Mouse (Mus musculus): ENCODE results near the gene Nktr.

The Nktr gene

GRCm38 (mm10) chr9:121707801-121708200 lies 11.2 kb upstream of the Nktr start:
- in situ Hi-C loops (cut with MboI, MseI), result loop anchor here (10.0 kb wide), 1 partner anchor 147 kb away; the partner anchor contains the start of gene Higd1a

- in situ Hi-C loops (cut with MboI, MseI), result loop anchor here (10.0 kb wide), 1 partner anchor 146 kb away; the partner anchor contains the start of gene Higd1a
These were observed 10.2 kb upstream of the Nktr start for GRCm38 (mm10) chr9:121708506-121709486.

GRCm38 (mm10) chr9:121709898-121710583 lies 8.9 kb upstream of the Nktr start, which contains the start of gene Ss18l2:
TSS of gene Ss18l2 (plus strand) at chr9:121710329.
- in situ Hi-C loops (cut with MboI, MseI), result loop anchor here (10.0 kb wide), 1 partner anchor 145 kb away; the partner anchor contains the start of gene Higd1a

- in situ Hi-C loops (cut with MboI, MseI), result no loop called here
These were observed 8.4 kb upstream of the Nktr start for GRCm38 (mm10) chr9:121710584-121710975.

GRCm38 (mm10) chr9:121717048-121717447 lies 1.9 kb upstream of the Nktr start:
- in situ Hi-C loops (cut with MboI, MseI), result no loop called here

- in situ Hi-C loops (cut with MboI, MseI), result no loop called here
These were observed 781 bp upstream of the Nktr start for GRCm38 (mm10) chr9:121718070-121718705.

GRCm38 (mm10) chr9:121719347-121720331 lies 670 bp downstream of the Nktr start:
- in situ Hi-C loops (cut with MboI, MseI), result no loop called here

GRCm38 (mm10) chr9:121740490-121740889 lies 21.5 kb downstream of the Nktr start:
- in situ Hi-C loops (cut with MboI, MseI), result no loop called here

GRCm38 (mm10) chr9:121741168-121741567 lies 22.2 kb downstream of the Nktr start:
- in situ Hi-C loops (cut with MboI, MseI), result no loop called here

GRCm38 (mm10) chr9:121744051-121744450 lies 25.1 kb downstream of the Nktr start:
- in situ Hi-C loops (cut with MboI, MseI), result no loop called here

GRCm38 (mm10) chr9:121752774-121753173 lies 33.8 kb downstream of the Nktr start:
- in situ Hi-C loops (cut with MboI, MseI), result no loop called here

GRCm38 (mm10) chr9:121754624-121755023 lies 35.7 kb downstream of the Nktr start:
- in situ Hi-C loops (cut with MboI, MseI), result no loop called here

GRCm38 (mm10) chr9:121756785-121757184 lies 37.8 kb downstream of the Nktr start:
- in situ Hi-C loops (cut with MboI, MseI), result no loop called here

GRCm38 (mm10) chr9:121757432-121757831 lies 38.5 kb downstream of the Nktr start:
- in situ Hi-C loops (cut with MboI, MseI), result no loop called here

- in situ Hi-C loops (cut with MboI, MseI), result no loop called here
These were observed 39.2 kb downstream of the Nktr start for GRCm38 (mm10) chr9:121757835-121758814.

- in situ Hi-C loops (cut with MboI, MseI), result no loop called here
These were observed 40.4 kb downstream of the Nktr start, which contains the start of gene Zfp651 for GRCm38 (mm10) chr9:121759091-121760081. TSS of gene Zfp651 (plus strand) at chr9:121759330.

- in situ Hi-C loops (cut with MboI, MseI), result no loop called here
These were observed 41.5 kb downstream of the Nktr start for GRCm38 (mm10) chr9:121760271-121761090.
